Mouse (Mus musculus): ENCODE measurements around the gene Tmem200a. TPM values are rescaled to one million over a fixed set of nuclear protein-coding genes. Genes with fewer than 3 reads are reported as not detected.

The Tmem200a gene
- polyA plus RNA-seq, 1 experiment from 2014 or later = 20.4 TPM

Other genes with a start within 250 kb of the Tmem200a start
- 0.46 and 1.5 TPM in 2 replicates for gene Gm9767, start 797 bp downstream of the Tmem200a start, polyA plus RNA-seq (2015; fragmentation: Nextera tagmentation; extraction: Ambion mirVana)
- gene Samd3, start 150.7 kb upstream of the Tmem200a start, polyA plus RNA-seq (2015; fragmentation: Nextera tagmentation; extraction: Ambion mirVana) = 5.3 and 5.7 TPM in 2 replicates